Mouse (Mus musculus) stomach, postnatal 0 days (tissue): Measurements from ENCODE around the gene Aunip.

ENCODE experiments used
- CTCF ChIP-seq: IDR thresholded peaks from 2 replicates; pipeline ENCODE4 v1.5.1; 2016; ENCODE audit warnings: antibody characterized with exemption, low read depth, mild to moderate bottlenecking, moderate library complexity
- EP300 ChIP-seq: optimal IDR thresholded peaks from 2 replicates; pipeline ENCODE3; 2016; ENCODE audit warnings: antibody characterized with exemption

DNA sequence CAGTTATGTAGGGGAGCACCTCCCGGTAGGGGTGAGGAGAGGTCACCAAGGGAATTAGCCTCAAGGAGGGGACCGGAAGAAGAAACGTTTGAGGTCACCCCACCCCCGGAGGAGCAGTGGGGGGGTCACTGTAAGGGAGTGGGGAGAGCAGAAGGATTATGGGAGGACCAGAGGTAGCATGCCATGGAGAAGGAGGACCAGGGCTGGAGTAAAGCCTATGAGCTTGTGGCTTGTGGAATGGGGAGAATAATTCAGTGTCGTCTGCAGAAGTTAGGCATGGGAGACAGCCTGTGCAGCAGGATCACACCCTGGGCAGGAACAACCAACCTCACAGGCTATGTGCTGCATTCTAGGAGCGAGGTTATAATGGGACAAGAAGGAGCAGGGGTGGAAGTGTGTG, 13.6 kb upstream of the Aunip start:
- no peak for TF ChIP-seq CTCF
- TF ChIP-seq EP300 = no peak
